Mouse (Mus musculus) CD4-positive helper T cell, adult 2 months (primary cell): ENCODE results near the gene Slit1.
A peak's percentile ranks its signal among the peaks of the same experiment; 100 is the strongest.

ENCODE experiments used
- DNase-seq: peaks from one replicate; pipeline ENCODE4 v3.0.0-alpha.2; 2012; ENCODE audit warnings: low read depth, missing footprints, low spot score

The Slit1 gene

DNA sequence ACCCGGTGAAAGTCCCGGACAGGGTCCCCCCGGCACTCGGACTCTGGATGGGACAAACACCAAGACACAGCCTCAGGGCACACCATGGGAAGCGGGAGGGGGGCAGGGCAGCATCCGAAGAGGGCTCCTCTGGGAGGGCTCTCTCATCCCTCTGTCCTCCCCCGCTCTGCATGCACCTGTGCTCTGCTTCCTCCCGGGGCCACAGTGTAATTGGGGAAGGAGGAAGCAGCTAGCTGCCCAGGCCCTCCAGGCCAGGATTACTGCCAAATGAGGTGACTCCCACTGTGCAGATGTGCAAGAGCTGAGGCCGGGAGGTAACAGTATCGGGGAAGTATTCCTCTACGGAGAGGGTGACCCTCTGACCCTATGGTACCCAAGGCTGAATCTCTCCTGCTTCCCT lies 142.8 kb downstream of the Slit1 start:
- no peak for DNase-seq

DNA sequence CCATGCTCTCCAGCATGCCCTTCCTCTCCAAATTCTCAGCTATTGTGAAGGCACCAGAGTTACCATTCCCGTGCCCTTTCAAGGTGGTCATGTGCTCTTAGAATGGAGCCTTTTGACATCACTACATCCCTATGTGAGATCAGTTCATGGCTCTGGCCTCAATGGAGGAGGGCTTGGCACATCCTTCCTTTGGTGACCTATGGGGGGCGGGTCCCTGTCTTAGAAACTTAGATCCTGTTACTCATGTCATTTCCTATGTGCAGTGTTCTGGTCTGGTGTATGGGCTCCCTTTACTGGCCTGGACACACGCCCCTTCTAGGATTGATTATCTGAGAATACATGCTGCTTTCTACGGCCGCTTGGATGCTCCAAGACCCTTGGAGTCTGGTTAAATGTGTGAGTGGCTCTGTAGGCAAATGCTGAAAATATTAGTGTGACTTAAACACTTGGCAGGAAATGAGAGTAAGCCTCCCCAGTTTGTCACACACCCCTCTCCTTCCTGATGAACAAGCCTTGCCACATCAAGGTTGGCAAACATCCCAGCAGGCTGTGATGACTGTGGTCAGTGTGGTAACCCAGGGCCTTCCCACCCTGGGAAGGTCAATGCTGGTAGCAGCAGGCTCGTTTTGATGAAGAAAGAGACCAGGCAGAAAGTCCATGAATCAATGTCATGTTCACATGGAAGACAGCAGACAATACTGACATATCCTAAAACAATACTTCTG lies 146.1 kb downstream of the Slit1 start:
- peak; percentile 41 for DNase-seq

DNA sequence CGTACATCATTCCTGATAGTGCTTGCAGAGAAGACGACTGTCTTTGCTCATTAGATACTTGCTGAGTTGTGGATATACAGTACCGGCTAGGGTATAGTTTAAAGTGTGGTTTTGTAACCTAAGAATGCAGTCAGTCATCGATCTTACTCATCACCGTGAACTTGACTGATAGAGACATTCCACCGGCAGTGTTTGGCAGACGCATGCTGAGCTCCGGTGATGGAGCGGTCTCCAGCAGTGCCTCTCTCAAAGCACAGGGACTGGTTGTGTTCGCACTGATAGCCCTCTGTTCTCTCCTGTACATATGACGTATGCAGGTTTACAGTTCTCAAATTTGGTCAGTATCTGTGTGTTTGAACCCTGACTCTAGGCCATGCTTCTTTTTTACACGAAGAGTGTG lies 151.7 kb downstream of the Slit1 start:
- no peak for DNase-seq

DNA sequence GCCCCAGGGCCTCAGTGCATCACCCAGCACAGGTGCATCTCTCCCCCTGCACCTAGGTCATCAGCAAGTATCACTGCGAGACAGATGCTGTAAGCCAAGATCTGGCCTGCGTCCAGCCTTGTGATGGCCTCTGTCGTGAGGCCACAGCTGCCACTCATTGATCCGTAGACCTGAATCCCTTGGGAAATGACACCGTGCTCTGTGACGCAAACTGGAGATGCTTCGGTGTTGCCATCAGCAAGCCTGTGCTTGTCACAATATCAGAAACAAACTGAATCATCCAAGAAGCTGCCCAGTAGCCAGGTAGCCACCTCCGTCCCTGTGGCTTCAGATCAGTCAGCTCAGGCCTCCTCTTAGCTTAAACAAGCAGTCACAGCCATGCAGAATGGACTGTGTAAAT lies 153.8 kb downstream of the Slit1 start:
- DNase-seq, result no peak

DNA sequence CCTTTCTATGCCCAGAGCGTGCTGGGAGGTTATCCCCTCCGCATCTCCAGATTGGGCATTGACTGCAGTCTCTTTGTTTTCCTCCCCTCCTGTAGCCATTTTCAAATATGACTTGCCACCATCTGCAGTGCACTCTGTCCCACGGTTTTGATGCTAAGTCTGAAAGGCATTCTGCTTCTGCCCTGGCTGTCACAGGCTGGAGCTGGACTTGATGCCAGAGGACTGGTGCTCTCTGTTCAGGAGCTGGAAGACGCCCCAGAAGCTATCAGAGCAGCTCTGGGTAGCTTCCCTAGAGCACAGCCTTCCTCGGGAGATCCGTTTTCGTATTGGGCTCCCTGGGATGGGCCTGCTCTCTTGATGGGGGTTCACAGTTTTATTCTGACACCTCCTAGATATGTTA lies 154.4 kb downstream of the Slit1 start:
- no peak for DNase-seq

DNA sequence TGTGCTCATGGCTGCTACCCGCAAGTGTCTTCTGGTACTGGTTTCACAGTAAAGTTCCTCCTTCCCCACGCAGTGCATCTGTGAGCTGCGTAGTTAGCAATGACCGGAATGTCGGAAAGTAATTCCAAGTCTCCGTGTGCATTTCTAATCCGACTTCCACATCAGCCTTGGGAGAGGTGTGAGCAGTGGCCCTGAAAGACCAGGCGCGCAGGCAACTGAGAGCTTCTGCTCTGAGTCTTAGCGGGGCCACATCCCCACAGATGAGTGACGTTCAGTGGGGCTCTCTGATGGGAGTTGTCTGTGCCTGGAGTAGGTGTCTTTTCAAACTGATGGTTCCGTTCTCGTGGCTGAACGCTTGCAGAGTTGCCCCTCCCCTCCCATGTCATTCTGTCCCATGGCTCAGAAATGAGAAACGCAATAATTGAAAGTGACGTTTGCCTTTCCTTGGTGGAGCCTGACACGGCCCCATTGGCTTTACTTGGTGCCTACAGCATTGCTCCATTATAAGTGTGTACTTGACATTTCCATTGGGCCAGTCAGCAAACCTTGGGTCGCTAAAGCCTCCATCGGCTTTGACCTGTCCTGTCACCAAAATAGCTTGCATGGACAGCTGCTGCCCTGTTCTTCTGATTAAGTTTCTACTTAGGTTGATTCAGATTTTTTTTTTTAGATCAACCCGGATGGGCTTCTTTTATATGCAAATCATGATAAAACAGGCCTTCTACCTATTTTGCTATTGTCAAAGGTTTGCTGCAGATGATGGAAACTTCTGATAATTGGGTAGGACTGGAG lies 155.8 kb downstream of the Slit1 start:
- no peak for DNase-seq

DNA sequence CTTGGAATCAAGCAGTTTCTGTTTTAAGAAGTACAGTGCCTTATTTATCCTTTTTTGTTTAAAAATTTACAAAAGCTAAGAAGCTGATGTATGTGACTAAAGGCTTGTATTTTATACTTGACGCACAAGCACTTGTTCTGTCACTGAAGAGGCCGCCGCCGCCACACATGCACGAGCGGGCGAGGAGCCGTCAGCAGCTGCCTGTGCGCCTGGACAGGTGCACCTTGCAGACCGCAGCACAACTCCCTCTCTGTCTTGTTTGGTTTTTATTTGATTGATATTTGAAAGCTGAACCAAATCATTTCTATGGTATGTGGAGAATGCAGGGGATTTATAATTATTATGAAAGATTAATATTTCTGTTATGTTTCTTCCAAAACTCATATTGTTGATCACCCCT lies 156.7 kb downstream of the Slit1 start:
- no peak for DNase-seq

DNA sequence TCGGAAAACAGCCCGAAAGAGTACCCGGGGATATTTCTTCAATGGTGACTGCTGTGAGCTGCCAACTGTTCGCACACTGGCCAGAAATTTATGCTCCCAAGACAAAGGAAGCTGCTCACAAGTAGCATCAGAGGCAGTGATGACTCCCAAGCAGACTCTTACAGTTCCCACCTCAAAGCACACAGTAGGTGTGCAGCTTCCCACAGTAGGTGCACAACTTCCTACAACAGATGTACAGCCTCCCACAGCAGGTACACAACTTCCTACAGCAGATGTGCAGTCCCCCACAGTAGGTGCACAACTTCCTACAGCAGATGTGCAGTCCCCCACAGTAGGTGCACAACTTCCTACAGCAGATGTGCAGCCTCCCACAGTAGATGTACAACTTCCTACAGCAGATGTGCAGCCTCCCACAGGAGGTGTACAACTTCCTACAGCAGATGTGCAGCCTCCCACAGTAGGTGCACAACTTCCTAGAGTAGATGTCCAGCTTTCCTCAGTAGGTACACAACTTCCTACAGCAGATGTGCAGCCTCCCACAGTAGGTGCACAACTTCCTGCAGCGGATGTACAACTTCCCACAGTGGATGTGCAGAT lies 160.4 kb downstream of the Slit1 start:
- DNase-seq, result no peak

DNA sequence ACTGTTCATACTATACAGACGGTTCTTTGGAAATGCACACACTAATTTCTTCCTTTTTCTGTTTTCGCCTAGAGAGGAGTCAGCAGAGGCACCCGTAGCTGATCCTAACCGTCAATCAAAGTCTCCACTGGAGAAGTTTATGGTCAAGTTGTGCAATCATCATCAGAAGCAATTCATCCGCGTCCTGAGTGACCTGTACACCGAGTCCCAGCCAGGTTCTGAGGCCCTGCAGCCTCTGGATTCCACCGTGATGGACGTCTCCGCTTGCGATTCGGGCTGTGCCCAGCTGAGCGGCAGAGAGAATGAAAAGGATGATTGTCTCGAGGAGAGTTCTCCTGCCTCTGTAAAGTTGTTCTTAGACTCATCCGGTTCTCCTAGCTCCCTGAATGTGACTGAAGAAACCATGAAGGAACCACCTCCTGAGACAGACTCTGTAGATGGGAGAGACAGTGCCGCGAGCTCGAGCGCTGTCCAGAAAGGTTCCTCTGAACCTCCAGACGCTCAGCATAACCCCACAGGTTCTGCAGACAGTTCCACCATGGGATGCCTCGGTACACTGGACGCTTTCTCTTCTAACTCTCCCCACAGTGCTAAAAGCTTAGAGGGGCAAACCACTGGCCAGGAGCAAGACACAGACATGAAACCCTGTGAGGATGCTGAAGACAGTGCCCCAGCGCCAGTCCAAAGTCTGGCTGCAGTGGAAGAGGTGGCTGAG lies 161.6 kb downstream of the Slit1 start, which contains the start of gene Gm340:
Gm340 (plus strand) TSS at position 665 of the 715 bp plus-strand sequence.
- no peak for DNase-seq

DNA sequence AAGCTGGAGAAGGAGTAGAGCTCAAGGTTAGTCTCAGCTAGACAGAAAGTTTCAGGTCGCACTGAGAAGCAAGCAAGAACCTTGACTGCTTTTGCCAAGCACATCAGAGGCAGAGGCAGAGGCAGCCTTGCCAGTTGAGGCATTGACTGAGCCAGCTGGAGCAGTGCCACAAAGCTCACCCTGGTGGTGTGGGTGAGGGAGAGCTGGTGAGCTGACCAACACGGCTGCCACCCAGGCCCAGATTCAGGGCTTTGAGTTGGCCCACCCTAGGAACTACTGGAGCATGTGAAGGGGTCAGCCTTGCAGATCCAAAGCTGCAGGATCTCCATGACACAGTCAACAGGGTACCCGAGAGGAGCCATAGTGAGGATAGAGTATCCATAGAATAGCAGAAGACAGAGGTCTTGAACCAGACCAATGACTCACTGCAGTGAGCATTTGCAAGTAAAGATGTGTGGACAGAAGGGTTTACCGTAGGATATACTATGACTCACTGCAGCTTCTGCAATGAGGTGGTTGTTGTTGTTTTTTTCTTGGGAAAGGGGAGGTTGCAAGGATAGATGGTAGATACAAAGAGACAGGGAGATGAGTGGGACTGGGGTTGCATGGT lies 164.0 kb downstream of the Slit1 start:
- DNase-seq, result no peak

DNA sequence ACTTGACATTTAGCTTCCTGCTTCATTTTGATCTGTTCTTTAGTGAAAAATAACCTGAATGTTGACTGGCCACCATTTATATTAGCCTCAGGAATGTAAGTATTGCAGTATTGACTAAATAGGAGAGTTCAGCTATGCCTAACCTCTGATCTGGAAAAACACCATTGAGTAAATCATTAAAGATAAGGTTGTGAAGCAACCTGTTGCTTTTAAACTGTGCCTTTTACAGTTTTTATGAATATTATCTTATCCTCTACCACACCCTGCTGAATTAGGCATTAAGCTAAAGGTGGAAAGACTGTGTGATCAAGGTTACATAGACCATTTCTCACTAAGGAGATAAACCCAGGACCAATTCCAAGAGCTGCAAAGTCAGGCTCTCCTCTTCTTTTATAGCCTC lies 165.9 kb downstream of the Slit1 start:
- no peak for DNase-seq

DNA sequence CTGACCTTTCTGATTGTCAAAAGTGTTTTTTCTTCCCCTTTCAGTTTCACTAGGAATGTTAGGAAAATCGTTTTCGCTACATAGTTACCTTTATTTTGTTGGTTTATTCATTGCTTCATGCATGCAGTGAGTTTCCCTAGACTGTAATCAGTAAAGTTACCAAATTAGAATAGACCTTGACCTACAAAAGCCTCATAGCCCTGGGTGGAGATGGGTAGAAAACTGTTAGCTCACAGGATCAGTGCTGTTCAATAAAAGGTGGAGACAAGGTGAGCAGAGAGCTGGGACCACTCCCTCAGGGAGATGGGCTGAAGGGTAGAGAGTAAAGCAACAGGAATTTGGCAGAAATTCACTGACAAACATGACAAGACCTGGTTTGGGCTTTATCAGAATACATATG lies 169.8 kb downstream of the Slit1 start:
- no peak for DNase-seq

DNA sequence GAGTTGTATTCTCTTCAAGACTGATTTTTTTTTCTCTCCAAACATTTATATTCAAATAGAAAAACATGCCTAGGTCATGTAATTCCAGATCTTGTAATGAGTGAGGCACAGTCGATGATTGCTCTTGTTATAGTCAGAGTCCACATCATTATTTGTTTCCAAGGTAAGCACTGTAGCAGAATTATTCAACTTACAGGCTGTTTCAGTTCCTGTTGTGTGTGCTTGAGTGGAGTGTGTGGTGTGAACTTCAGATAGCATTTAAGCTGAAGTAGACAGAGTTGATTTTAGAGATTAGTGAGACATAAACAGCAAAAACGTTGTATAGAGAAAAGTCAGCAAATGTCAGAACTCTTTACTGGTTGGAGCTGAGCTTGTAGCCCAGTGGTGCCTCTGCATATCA lies 174.7 kb downstream of the Slit1 start:
- DNase-seq, result no peak

DNA sequence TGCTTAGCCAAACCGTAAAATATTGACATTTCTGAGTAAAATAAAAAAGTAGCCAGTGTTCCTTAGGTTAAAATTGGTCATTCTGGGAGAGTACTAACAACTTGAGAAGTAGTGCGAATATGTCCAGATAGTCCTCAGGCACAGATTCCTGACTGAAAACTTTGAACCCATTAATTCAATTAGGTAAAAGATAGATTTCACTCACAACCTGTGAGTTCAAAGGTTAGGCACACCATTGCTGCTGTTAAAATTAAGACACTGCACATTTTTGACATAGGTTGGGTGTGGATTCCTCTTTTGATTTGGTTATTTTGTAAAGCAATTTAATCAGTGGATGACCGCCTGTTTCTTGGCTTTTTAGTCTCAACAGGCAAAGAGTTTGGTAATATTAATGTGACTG lies 182.6 kb downstream of the Slit1 start:
- DNase-seq, result no peak

DNA sequence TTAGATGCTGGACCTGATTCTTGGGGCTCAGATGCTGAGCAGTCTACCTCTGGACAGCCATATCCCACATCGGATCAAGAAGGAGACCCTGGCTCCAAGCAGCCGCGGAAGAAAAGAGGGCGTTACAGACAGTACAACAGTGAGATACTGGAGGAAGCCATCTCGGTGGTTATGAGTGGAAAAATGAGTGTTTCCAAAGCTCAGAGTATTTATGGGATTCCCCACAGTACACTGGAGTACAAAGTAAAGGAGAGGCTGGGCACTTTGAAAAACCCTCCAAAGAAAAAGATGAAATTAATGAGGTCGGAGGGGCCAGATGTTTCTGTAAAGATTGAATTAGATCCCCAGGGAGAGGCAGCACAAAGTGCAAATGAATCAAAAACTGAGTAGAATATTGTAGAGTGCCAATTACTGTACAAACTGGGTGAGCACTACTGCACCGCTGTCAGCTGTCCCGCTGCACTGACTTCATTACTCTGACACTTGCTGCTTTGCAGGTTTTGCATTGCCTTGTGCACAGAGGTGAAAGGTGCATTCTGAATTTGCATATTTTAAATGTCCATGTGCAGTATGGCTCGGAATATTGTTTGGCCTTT lies 184.5 kb downstream of the Slit1 start:
- no peak for DNase-seq

DNA sequence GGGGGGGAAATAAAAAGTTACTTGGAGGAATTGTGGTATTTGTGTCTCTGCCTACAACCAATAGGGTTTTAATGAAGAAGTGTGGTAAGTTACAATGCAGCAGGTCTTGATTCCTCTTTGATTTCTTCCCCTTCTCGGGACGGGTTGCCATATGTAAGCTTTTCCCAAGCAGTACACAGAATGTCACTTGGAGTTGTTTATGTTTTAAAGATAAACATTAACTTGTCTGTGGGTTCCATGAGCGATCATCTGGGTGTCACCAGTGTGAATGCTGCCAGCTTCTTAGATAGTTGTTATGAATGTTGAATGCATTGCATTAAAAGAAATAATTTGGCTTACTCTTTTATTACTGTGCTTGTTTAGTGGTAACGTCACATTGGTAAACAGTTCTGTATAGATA lies 186.0 kb downstream of the Slit1 start:
- no peak for DNase-seq

DNA sequence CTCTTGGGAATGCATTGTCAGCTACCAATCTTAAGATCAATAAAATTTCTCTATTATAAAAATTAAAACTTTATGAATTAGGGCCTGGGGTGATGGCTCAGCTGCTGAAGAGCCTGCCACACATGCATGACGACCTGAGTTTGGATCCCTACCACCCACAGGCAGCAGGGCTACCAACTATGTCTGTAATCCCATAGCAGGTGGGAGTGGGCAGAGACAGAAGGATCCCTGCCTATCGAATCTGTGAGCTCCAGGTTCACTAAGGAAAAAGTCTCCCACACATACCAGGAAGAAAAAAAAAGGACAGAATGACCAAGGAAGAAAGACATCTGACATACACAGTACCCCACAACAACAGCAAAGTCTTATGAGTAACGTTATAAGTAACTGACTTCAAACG lies 186.5 kb downstream of the Slit1 start:
- no peak for DNase-seq
